Mouse (Mus musculus) MEL (cell line): ENCODE results near the gene Cecr2. TPM values are rescaled to one million over a fixed set of nuclear protein-coding genes. Genes with fewer than 3 reads are reported as not detected.

Experiments
- DNase-seq: peaks from one replicate; pipeline ENCODE4 v3.0.0; 2011; ENCODE audit warnings: low read depth, low spot score
- H3K27ac ChIP-seq: 2 replicates; pipeline ENCODE4 v1.5.1; 2012; ENCODE audit warnings: low read depth, mild to moderate bottlenecking, control low read depth, low read length, moderate library complexity; ENCODE audit not compliant: control insufficient read depth
- H3K27me3 ChIP-seq, 2 experiments: fragments of 150-350 bp in 1 of 2; sonication (generic) in 1 of 2; 2 replicates each; pipeline ENCODE4 v1.6.1; 2012; ENCODE audit warnings: low read length in 2 of 2, mild to moderate bottlenecking in 2 of 2, improper control_type of control experiment in 1 of 2, moderate library complexity in 1 of 2; ENCODE audit not compliant: insufficient read depth in 2 of 2, control insufficient read depth in 1 of 2
- H3K36me3 ChIP-seq, 2 experiments: 2 replicates each; pipeline ENCODE4 v1.6.1; 2012 to 2014; ENCODE audit warnings: low read length in 2 of 2, improper control_type of control experiment in 1 of 2, inconsistent platforms in 1 of 2, mild to moderate bottlenecking in 1 of 2; ENCODE audit not compliant: insufficient read depth in 2 of 2, control insufficient read depth in 1 of 2
- H3K4me1 ChIP-seq, 2 experiments: fragments of 150-350 bp in 1 of 2; sonication (generic) in 1 of 2; 2 replicates each; pipeline ENCODE4 v1.6.1; 2012; ENCODE audit warnings: low read length in 2 of 2, improper control_type of control experiment in 1 of 2, mild to moderate bottlenecking in 1 of 2; ENCODE audit not compliant: insufficient read depth in 2 of 2, control insufficient read depth in 1 of 2
- H3K4me3 ChIP-seq, 2 experiments: fragments of 150-350 bp in 1 of 2; sonication (generic) in 1 of 2; 2 replicates each; pipeline ENCODE4 v1.5.1; 2012; ENCODE audit warnings: low read depth in 2 of 2, low read length in 2 of 2, mild to moderate bottlenecking in 2 of 2, moderate library complexity in 2 of 2, control low read depth in 1 of 2, improper control_type of control experiment in 1 of 2; ENCODE audit not compliant: control insufficient read depth in 1 of 2, insufficient read depth in 1 of 2
- H3K79me2 ChIP-seq: 2 replicates; pipeline ENCODE4 v1.6.1; 2012; ENCODE audit warnings: mild to moderate bottlenecking, low read length, moderate library complexity; ENCODE audit not compliant: control insufficient read depth, poor library complexity, insufficient read depth
- H3K9ac ChIP-seq: 2 replicates; pipeline ENCODE4 v1.6.1; 2012; ENCODE audit warnings: low read depth, mild to moderate bottlenecking, control low read depth, low read length, moderate library complexity; ENCODE audit not compliant: control insufficient read depth, poor library complexity, severe bottlenecking
- H3K9me3 ChIP-seq: fragments of 150-350 bp; sonication (generic); replicated peaks from 2 replicates; pipeline ENCODE4 v1.6.1; 2012; ENCODE audit warnings: mild to moderate bottlenecking, low read length, improper control_type of control experiment, moderate library complexity; ENCODE audit not compliant: insufficient read depth
- CTCF ChIP-seq, 3 experiments: IDR thresholded peaks in 2 of 3; conservative IDR thresholded peaks in 1 of 3; 2 replicates each; pipeline ENCODE4 v1.5.1; 2011 to 2012; ENCODE audit warnings: low read length in 3 of 3, low read depth in 2 of 3, mild to moderate bottlenecking in 2 of 3, improper control_type of control experiment in 1 of 3, inconsistent platforms in 1 of 3, mixed read lengths in 1 of 3, moderate library complexity in 1 of 3; ENCODE audit not compliant: control insufficient read depth in 1 of 3, insufficient read depth in 1 of 3, poor library complexity in 1 of 3, severe bottlenecking in 1 of 3
- ELF1 ChIP-seq: IDR thresholded peaks from 2 replicates; pipeline ENCODE4 v1.6.1; 2014; ENCODE audit warnings: low read depth, mild to moderate bottlenecking, inconsistent platforms, low read length, improper control_type of control experiment, moderate library complexity
- EP300 ChIP-seq, 2 experiments: IDR thresholded peaks; 2 replicates each; pipeline ENCODE4 v1.6.1; 2011; ENCODE audit warnings: improper control_type of control experiment in 2 of 2, low read length in 2 of 2, low read depth in 1 of 2, mild to moderate bottlenecking in 1 of 2
- ETS1 ChIP-seq: IDR thresholded peaks from 2 replicates; pipeline ENCODE4 v1.6.1; 2012; ENCODE audit warnings: low read depth, mild to moderate bottlenecking, inconsistent platforms, low read length, improper control_type of control experiment, moderate library complexity
- HCFC1 ChIP-seq: IDR thresholded peaks from 2 replicates; pipeline ENCODE4 v1.6.1; 2012; ENCODE audit warnings: low read depth, mild to moderate bottlenecking, inconsistent platforms, low read length, improper control_type of control experiment, moderate library complexity
- JUND ChIP-seq: IDR thresholded peaks from 2 replicates; pipeline ENCODE4 v1.6.1; 2011; ENCODE audit warnings: low read depth, mild to moderate bottlenecking, improper control_type of control experiment, low read length
- KAT2A ChIP-seq: conservative IDR thresholded peaks from 2 replicates; pipeline ENCODE4 v1.6.1; 2012; ENCODE audit warnings: low read depth, low read length, improper control_type of control experiment, inconsistent platforms
- MAFK ChIP-seq: IDR thresholded peaks from 2 replicates; pipeline ENCODE4 v1.6.1; 2011; ENCODE audit warnings: low read depth, mild to moderate bottlenecking, low read length, improper control_type of control experiment, borderline replicate concordance
- MAZ ChIP-seq: IDR thresholded peaks from 2 replicates; pipeline ENCODE4 v1.6.1; 2012; ENCODE audit warnings: low read depth, mild to moderate bottlenecking, inconsistent platforms, low read length, improper control_type of control experiment
- MYB ChIP-seq: IDR thresholded peaks from 2 replicates; pipeline ENCODE4 v1.6.1; 2011; ENCODE audit warnings: mild to moderate bottlenecking, low read depth, low read length, improper control_type of control experiment
- MYC ChIP-seq: IDR thresholded peaks from 2 replicates; pipeline ENCODE4 v1.6.1; 2011; ENCODE audit warnings: low read depth, mild to moderate bottlenecking, low read length, improper control_type of control experiment, moderate library complexity
- RAD21 ChIP-seq: IDR thresholded peaks from 2 replicates; pipeline ENCODE4 v1.6.1; 2011; ENCODE audit warnings: mild to moderate bottlenecking, low read depth, low read length, improper control_type of control experiment
- SIN3A ChIP-seq: IDR thresholded peaks from 2 replicates; pipeline ENCODE4 v1.6.1; 2012; ENCODE audit warnings: low read length, improper control_type of control experiment, inconsistent platforms
- TAL1 ChIP-seq: IDR thresholded peaks from 2 replicates; pipeline ENCODE4 v1.6.1; 2012; ENCODE audit warnings: mild to moderate bottlenecking, inconsistent platforms, low read length, moderate library complexity, mixed read lengths
- TBP ChIP-seq: IDR thresholded peaks from 2 replicates; pipeline ENCODE4 v1.8.0; 2011; ENCODE audit warnings: low read depth, low read length, improper control_type of control experiment
- TCF12 ChIP-seq: IDR thresholded peaks from 2 replicates; pipeline ENCODE4 v1.6.1; 2014; ENCODE audit warnings: low read depth, mild to moderate bottlenecking, inconsistent platforms, low read length, improper control_type of control experiment, moderate library complexity
- UBTF ChIP-seq: IDR thresholded peaks from 2 replicates; pipeline ENCODE4 v1.6.1; 2012; ENCODE audit warnings: low read depth, mild to moderate bottlenecking, inconsistent platforms, low read length, improper control_type of control experiment, moderate library complexity, borderline replicate concordance; ENCODE audit not compliant: insufficient read depth
- USF1 ChIP-seq: IDR thresholded peaks from 2 replicates; pipeline ENCODE4 v1.6.1; 2014; ENCODE audit warnings: low read depth, mild to moderate bottlenecking, inconsistent platforms, low read length, improper control_type of control experiment, moderate library complexity
- ZNF384 ChIP-seq: IDR thresholded peaks from 2 replicates; pipeline ENCODE4 v1.6.1; 2012; ENCODE audit warnings: low read depth, mild to moderate bottlenecking, inconsistent platforms, low read length, improper control_type of control experiment
- polyA plus RNA-seq, 2 experiments: library from polyadenylated mRNA; stranded (reverse) in 1 of 2; unstranded in 1 of 2; fragments of >175 nt in 1 of 2; fragments of >200 nt in 1 of 2; gene quantifications; 2 replicates each; pipeline versions ENCODE4 v1.2.1 to v1.2.4; 2012; ENCODE audit warnings: low replicate concordance in 2 of 2, low read depth in 1 of 2; ENCODE audit not compliant: insufficient read length in 2 of 2, insufficient read depth in 1 of 2, missing spikeins in 1 of 2
- total RNA-seq: library from RNA; depleted of rRNA; stranded (reverse); fragments of 300-350 nt; gene quantifications from 2 replicates; pipeline ENCODE4 v1.2.3, GENCODE M21; 2012

Gene Cecr2
- total and polyA plus RNA-seq, 3 experiments = 4.0 to 8.7 TPM; not detected in 1

DNA sequence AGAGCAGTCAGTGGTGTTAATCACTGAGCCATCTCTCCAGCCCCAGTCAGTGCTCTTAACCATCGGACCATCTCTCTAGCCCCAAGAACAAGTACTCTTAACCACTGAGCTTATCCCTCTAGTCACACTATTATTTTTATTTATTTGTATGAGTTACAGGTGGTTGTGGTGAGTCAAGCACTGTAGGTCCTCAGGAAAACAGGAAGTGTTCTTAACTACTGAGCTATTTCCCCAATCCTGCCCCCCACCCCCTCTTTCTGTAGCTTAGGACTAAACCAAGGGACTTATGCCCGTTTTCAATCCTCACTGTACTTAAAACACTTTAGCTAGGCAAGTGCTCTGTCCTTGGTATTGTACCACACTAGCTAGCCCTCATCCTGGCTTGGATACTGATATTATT lies 17.2 kb downstream of the Cecr2 start:
- TF ChIP-seq MAFK (no peak), EP300 (IDR thresholded peaks at IDR 0.05; ENCODE audit: low read depth in 1 of 2, low read length in 2 of 2) (peak; percentile 27 to 31; a peak in 2 of 4 replicates), TAL1 (0 out of 2 replicates have a peak, but pooled peaks have one; percentile 19), ELF1 (peak; percentile 45; the same call in 1 of the 2 replicates)
- Histone ChIP-seq H3K9ac (no peak overlapping the region), H3K27ac (no peak overlapping the region), H3K9me3 (no peaks in the 10 kb centered on the region), H3K36me3 (peaks cover 0 to 20% of the 10 kb centered on the region in 2 experiments; a peak in 2 of 4 replicates), H3K4me1 (peaks cover 2 to 11% of the 10 kb centered on the region in 2 experiments), H3K4me3 (no peak overlapping the region), H3K79me2 (no peaks in the 10 kb centered on the region; the same call in none of the 2 replicates), H3K27me3 (no peaks in the 10 kb centered on the region)
- peak; percentile 80 for DNase-seq

DNA sequence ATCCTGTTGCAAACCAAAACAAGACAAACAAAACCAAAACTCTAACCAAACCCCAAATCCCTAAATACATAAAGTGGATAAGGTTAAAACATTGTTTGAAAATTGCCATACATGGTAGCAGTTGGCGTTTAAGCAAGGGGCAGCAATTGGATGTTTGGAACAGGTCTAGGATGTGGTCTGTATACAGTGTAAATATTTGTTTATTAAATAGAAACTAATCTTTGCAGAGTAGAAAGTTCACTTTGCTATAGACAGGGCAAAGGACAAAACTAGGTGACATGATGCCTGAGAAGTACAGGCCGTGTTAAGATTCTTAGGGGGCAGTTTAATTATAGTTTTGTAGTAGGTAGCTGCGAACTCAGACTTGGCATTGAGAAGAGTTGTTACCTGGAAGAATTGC lies 18.6 kb downstream of the Cecr2 start:
- TF ChIP-seq EP300 (IDR thresholded peaks at IDR 0.05; ENCODE audit: low read depth in 1 of 2, low read length in 2 of 2) = no peak
- Histone ChIP-seq H3K36me3 (peaks cover 0 to 20% of the 10 kb centered on the region in 2 experiments; a peak in 2 of 4 replicates), H3K4me1 (peaks cover 2 to 11% of the 10 kb centered on the region in 2 experiments), H3K9me3 (no peaks in the 10 kb centered on the region), H3K79me2 (no peaks in the 10 kb centered on the region; the same call in none of the 2 replicates), H3K27me3 (no peaks in the 10 kb centered on the region), H3K27ac (no peak overlapping the region), H3K4me3 (no peak overlapping the region), H3K9ac (no peak overlapping the region)
- DNase-seq = no peak

DNA sequence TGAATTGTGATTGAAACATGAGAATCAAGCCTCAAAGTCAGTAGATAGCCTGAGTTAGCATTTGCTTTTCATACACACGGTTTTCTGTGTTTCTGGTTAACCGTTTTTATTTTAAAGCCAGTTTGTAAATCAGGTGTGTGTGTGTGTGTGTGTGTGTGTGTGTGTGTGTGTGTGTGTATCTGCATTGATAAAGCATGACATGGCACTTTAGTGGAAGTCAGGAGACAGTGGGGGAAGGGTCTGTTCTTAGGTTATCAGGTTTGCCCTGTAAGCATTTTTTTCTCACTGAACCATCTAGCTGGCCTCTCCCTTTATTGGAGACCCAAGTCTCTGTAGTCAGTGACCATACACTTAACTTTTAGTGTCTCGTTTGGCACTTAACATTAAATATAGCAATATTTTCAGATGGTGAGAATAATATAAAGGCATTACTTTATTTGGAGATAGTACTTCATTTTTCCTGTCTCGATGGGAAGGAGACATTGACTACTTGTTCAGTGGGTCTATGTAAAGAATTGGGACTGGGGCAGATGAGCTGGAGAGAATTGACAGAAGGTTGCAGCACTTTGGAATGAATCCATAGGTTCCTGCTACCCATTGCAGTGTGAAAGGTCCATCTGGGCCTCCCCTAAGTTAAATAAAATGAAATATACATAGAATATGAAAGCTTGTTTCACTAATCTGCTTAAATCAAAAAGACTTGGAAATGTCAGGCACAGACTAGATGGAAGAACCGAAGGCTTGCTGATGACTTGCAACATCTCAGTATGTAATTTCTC lies 20.9 kb downstream of the Cecr2 start:
- no peak overlapping the region for H3K4me3 ChIP-seq
- TF ChIP-seq ETS1 (peak; percentile 69), USF1 (no peak), KAT2A (no peak), JUND (no peak), MAZ (no peak), SIN3A (no peak), TCF12 (0 out of 2 replicates have a peak, but pooled peaks have one; percentile 12), ZNF384 (peak; percentile 29; the same call in 1 of the 2 replicates), EP300 (IDR thresholded peaks at IDR 0.05; ENCODE audit: low read depth in 1 of 2, low read length in 2 of 2) (peak in 1 of 2 experiments; percentile 55; a peak in 1 of 4 replicates), UBTF (no peak), MYC (no peak), ELF1 (no peak), MYB (no peak), CTCF (IDR thresholded peaks at IDR 0.05 in 2 of 3, conservative IDR thresholded peaks at IDR 0.05 in 1 of 3; ENCODE audit: control insufficient read depth in 1 of 3, insufficient read depth in 1 of 3, low read depth in 2 of 3, low read length in 3 of 3, poor library complexity in 1 of 3, severe bottlenecking in 1 of 3) (no peak), HCFC1 (no peak), MAFK (0 out of 2 replicates have a peak, but pooled peaks have one; percentile 40), TBP (no peak), RAD21 (no peak)
- peak; percentile 26 for DNase-seq
- H3K9ac ChIP-seq = no peak overlapping the region
- H3K27me3 ChIP-seq = no peaks in the 10 kb centered on the region
- peaks cover 2 to 11% of the 10 kb centered on the region in 2 experiments for H3K4me1 ChIP-seq
- no peak overlapping the region for H3K27ac ChIP-seq
- no peaks in the 10 kb centered on the region for H3K9me3 ChIP-seq
- H3K79me2 ChIP-seq = peaks cover 2% of the 10 kb centered on the region
- peaks cover 0 to 20% of the 10 kb centered on the region in 2 experiments; a peak in 2 of 4 replicates for H3K36me3 ChIP-seq
